Comparison of ENCODE assay signal across 7 mouse cellular contexts in genomic region chr13:51114398-51114797, GRCm38 (mm10). TPM values are rescaled to one million over a fixed set of nuclear protein-coding genes. Genes with fewer than 3 reads are reported as not detected.
DNase-seq lines count a peak whose midpoint lies in the region; ATAC-seq and TF ChIP-seq lines count a peak whose summit lies in the region.
"Not testable (repeated sequence)": the region's sequence is repeated elsewhere in the genome, so short reads cannot be mapped to it uniquely, and the experiment has no call there.

No protein-coding gene starts in this region.

- peaks cover 48% of the 10 kb centered on the region for H3K36me3 ChIP-seq in E14TG2a.4 (ENCODE audit: insufficient read depth, low read length)
- peaks cover 25% of the 10 kb centered on the region for H3K36me3 ChIP-seq in heart, embryonic 12.5 days
- H3K36me3 ChIP-seq in heart, embryonic 16.5 days (ENCODE audit: control insufficient read depth, insufficient read depth); lung, embryonic 14.5 days (ENCODE audit: insufficient read depth): not testable (repeated sequence)

- H3K4me1 ChIP-seq in E14TG2a.4 (replicated peaks; ENCODE audit: low read depth, low read length): peaks cover 95% of the 10 kb centered on the region
- not testable (repeated sequence) for H3K4me1 ChIP-seq in embryonic fibroblast, embryonic 13.5 days (ENCODE audit: control insufficient read depth, insufficient read depth, low read length); lung, embryonic 14.5 days (ENCODE audit: insufficient read depth)
- peaks cover 42% of the 10 kb centered on the region for H3K4me1 ChIP-seq in heart, embryonic 12.5 days (replicated peaks)
- peaks cover 19% of the 10 kb centered on the region for H3K4me1 ChIP-seq in heart, embryonic 16.5 days (ENCODE audit: control insufficient read depth, insufficient read depth, low read length)

- TF ChIP-seq CTCF in E14TG2a.4 (conservative IDR thresholded peaks at IDR 0.05; ENCODE audit: low read length); embryonic fibroblast, embryonic 13.5 days (IDR thresholded peaks at IDR 0.05; ENCODE audit: borderline replicate concordance, insufficient read depth, low read length); lung, embryonic 14.5 days (IDR thresholded peaks at IDR 0.05; ENCODE audit: low read depth): not testable (repeated sequence)

- peak overlapping the region; percentile 44 for H3K27ac ChIP-seq in embryonic fibroblast, embryonic 13.5 days (ENCODE audit: insufficient read depth, low read length)
- H3K27ac ChIP-seq in heart, embryonic 12.5 days (ENCODE audit: poor library complexity, severe bottlenecking): peak overlapping the region; percentile 9
- H3K27ac ChIP-seq in heart, embryonic 16.5 days (ENCODE audit: low read length): peak overlapping the region; percentile 49
- not testable (repeated sequence) for H3K27ac ChIP-seq in lung, embryonic 14.5 days (ENCODE audit: low read depth)

- TF ChIP-seq POLR2A in embryonic fibroblast, embryonic 13.5 days (IDR thresholded peaks at IDR 0.05; ENCODE audit: low read depth, low read length): not testable (repeated sequence)

- peak overlapping the region; percentile 26; the same call in 1 of the 2 replicates for H3K4me2 ChIP-seq in heart, embryonic 12.5 days
- H3K4me2 ChIP-seq in heart, embryonic 16.5 days (ENCODE audit: low read depth, low read length); lung, embryonic 14.5 days: not testable (repeated sequence)

- peak overlapping the region; percentile 37; the same call in 1 of the 2 replicates for H3K4me3 ChIP-seq in E14TG2a.4 (replicated peaks; ENCODE audit: low read length)
- not testable (repeated sequence) for H3K4me3 ChIP-seq in embryonic fibroblast, embryonic 13.5 days (ENCODE audit: insufficient read depth, low read length); heart, embryonic 12.5 days; heart, embryonic 16.5 days (ENCODE audit: low read length); lung, embryonic 14.5 days (ENCODE audit: low read depth, low read length)

- peaks cover 16% of the 10 kb centered on the region for H3K9me3 ChIP-seq in E14TG2a.4 (ENCODE audit: low read length)
- not testable (repeated sequence) for H3K9me3 ChIP-seq in heart, embryonic 12.5 days (replicated peaks); heart, embryonic 16.5 days (replicated peaks; ENCODE audit: control insufficient read depth, low read length); lung, embryonic 14.5 days (ENCODE audit: low read depth, low read length)

- not testable (repeated sequence) for H3K9ac ChIP-seq in heart, embryonic 12.5 days; heart, embryonic 16.5 days (ENCODE audit: low read length); lung, embryonic 14.5 days

- not testable (repeated sequence) for ATAC-seq in heart, embryonic 12.5 days (ENCODE audit: insufficient number of reproducible peaks, low FRiP score); heart, embryonic 16.5 days (replicated peaks; ENCODE audit: extremely low read depth, insufficient read depth, low FRiP score); lung, embryonic 14.5 days (ENCODE audit: insufficient read depth)

- WGBS in heart, embryonic 12.5 days: 18% methylated on average over 4 of the region's 4 CpGs
- WGBS in heart, embryonic 16.5 days: 23% methylated on average over 4 of the region's 4 CpGs
- WGBS in lung, embryonic 14.5 days: 25% methylated on average over 4 of the region's 4 CpGs

- peak; percentile 95 for DNase-seq in R1 (ENCODE audit: low read depth, low spot score)
- peak; percentile 30 for DNase-seq in lung, embryonic 14.5 days
- DNase-seq in testis, postnatal 14 days (ENCODE audit: low spot score): peak; percentile 63

- H3K27me3 ChIP-seq in E14TG2a.4 (ENCODE audit: insufficient read depth, low read length); heart, embryonic 12.5 days (replicated peaks); heart, embryonic 16.5 days (ENCODE audit: control insufficient read depth, insufficient read depth, low read length); lung, embryonic 14.5 days (ENCODE audit: insufficient read depth, low read length): not testable (repeated sequence)

RNA-seq across cellular contexts. Expression of gene Spin1, which starts 13.7 kb away (rescaled TPM):
- polyA plus RNA-seq in embryonic fibroblast, embryonic 13.5 days (2011; ENCODE audit: insufficient read length, low read depth, missing spikeins): 69.7 and 97.1 TPM in 2 replicates
- polyA plus RNA-seq in heart, embryonic 12.5 days (2016; fragmentation: Nextera tagmentation; extraction: Ambion mirVana): 63.4 and 68.1 TPM in 2 replicates
- 50.1 and 50.4 TPM in 2 replicates for polyA plus RNA-seq in heart, embryonic 16.5 days (2015; fragmentation: Nextera tagmentation; extraction: Ambion mirVana)
- polyA plus RNA-seq in lung, embryonic 14.5 days (2014; fragmentation: Nextera tagmentation; extraction: Ambion mirVana): 108 and 110 TPM in 2 replicates

RNA-seq across cellular contexts. Expression of gene Nxnl2, which starts 56.4 kb away (rescaled TPM):
- 0.84 TPM in 1 of 2 replicates, not detected in the other for polyA plus RNA-seq in embryonic fibroblast, embryonic 13.5 days (2011; ENCODE audit: insufficient read length, low read depth, missing spikeins)
- 1.1 and 1.5 TPM in 2 replicates for polyA plus RNA-seq in heart, embryonic 12.5 days (2016; fragmentation: Nextera tagmentation; extraction: Ambion mirVana)
- polyA plus RNA-seq in heart, embryonic 16.5 days (2015; fragmentation: Nextera tagmentation; extraction: Ambion mirVana): 1.2 and 1.7 TPM in 2 replicates
- polyA plus RNA-seq in lung, embryonic 14.5 days (2014; fragmentation: Nextera tagmentation; extraction: Ambion mirVana): 0.72 and 2.4 TPM in 2 replicates

Comparison
In these comparisons a context has a peak if more than half of its experiments do, and no peak if none do; other contexts are left out.
1. DNase-seq: peak in every context shown above with its lines; median percentile 95 in R1; 63 in testis, postnatal 14 days; 30 in lung, embryonic 14.5 days.